Mouse (Mus musculus) gastrocnemius, postnatal 14 days (tissue): ENCODE results near the gene Spryd3. TPM values are rescaled to one million over a fixed set of nuclear protein-coding genes. Genes with fewer than 3 reads are reported as not detected.
"Not testable (repeated sequence)": the region's sequence is repeated elsewhere in the genome, so short reads cannot be mapped to it uniquely, and the experiment has no call there.

ENCODE experiments used
- DNase-seq: peaks from one replicate; pipeline ENCODE4 v3.0.0; 2021; ENCODE audit warnings: mixed read lengths
- intact Hi-C: fragments of 180-260 bp; cut with DNase I; formaldehyde crosslinking; loops from one replicate; pipeline ENCODE4 v1.15.1; 2025; ENCODE audit warnings: low total_unique reads
- long read RNA-seq, 2 experiments: library from polyadenylated mRNA; stranded (forward); transcript quantifications; one replicate each; pipeline ENCODE4 v2.0.0; 2021
- total RNA-seq, 2 experiments: library from RNA; stranded (reverse); gene quantifications; 2 replicates each; pipeline ENCODE4 v1.2.3; 2021

Spryd3 gene
- total RNA-seq: 10 to 100 TPM; 10.0 to 12.0 TPM
- long read RNA-seq, experiment 1, transcript Spryd3-203 (11 exons, 2,456 nt): major isoform, 11 of 12 reads
- long read RNA-seq, experiment 1, partial matches to known transcripts: 1 of 12 reads
- long read RNA-seq, experiment 1, other reads (novel, unspliced or antisense): 0 of 12 reads
- long read RNA-seq, experiment 2, partial matches to known transcripts: 0 of 5 reads
- long read RNA-seq, experiment 2, other reads (novel, unspliced or antisense): 1 of 5 reads

- intact Hi-C loops: no loop called here
- peak; percentile 95 for DNase-seq
These were observed at the start of gene Spryd3 for GRCm38 (mm10) chr15:102136129-102136758. Gene Spryd3 (minus strand): TSS chr15:102136234.

- no peak for DNase-seq
- intact Hi-C loops: loop anchor here (2.0 kb wide), 1 partner anchor 40 kb away; no protein-coding TSS in a partner anchor
These were observed 47.0 kb upstream of the Spryd3 start for GRCm38 (mm10) chr15:102183076-102183475.

GRCm38 (mm10) chr15:102179924-102180323 is 43.9 kb upstream of the Spryd3 start:
- DNase-seq: no peak
- intact Hi-C loops: no loop called here

- no peak for DNase-seq
- intact Hi-C loops: no loop called here
These were observed 43.1 kb upstream of the Spryd3 start for GRCm38 (mm10) chr15:102179106-102179505.

- intact Hi-C loops: no loop called here
- peak; percentile 69 for DNase-seq
These were observed 42.2 kb upstream of the Spryd3 start for GRCm38 (mm10) chr15:102178279-102178678.

GRCm38 (mm10) chr15:102177417-102177816 is 41.4 kb upstream of the Spryd3 start:
- no peak for DNase-seq
- intact Hi-C loops: no loop called here

GRCm38 (mm10) chr15:102176571-102177316 is 40.7 kb upstream of the Spryd3 start:
- intact Hi-C loops: no loop called here
- no peak for DNase-seq

GRCm38 (mm10) chr15:102175736-102176319 is 39.8 kb upstream of the Spryd3 start:
- intact Hi-C loops: no loop called here
- DNase-seq: no peak

- intact Hi-C loops: no loop called here
- no peak for DNase-seq
These were observed 37.5 kb upstream of the Spryd3 start for GRCm38 (mm10) chr15:102173581-102173980.

GRCm38 (mm10) chr15:102169064-102169463 is 33.0 kb upstream of the Spryd3 start:
- DNase-seq: no peak
- intact Hi-C loops: no loop called here

- intact Hi-C loops: no loop called here
- DNase-seq: no peak
These were observed 31.6 kb upstream of the Spryd3 start for GRCm38 (mm10) chr15:102167620-102168021.

- no peak for DNase-seq
- intact Hi-C loops: no loop called here
These were observed 29.6 kb upstream of the Spryd3 start for GRCm38 (mm10) chr15:102165468-102166100.

GRCm38 (mm10) chr15:102163900-102164693 is 28.1 kb upstream of the Spryd3 start:
- intact Hi-C loops: no loop called here

GRCm38 (mm10) chr15:102160415-102161060 is 24.5 kb upstream of the Spryd3 start:
- intact Hi-C loops: no loop called here
- no peak for DNase-seq

More at GRCm38 (mm10) chr15:102163900-102164693, 28.1 kb upstream of the Spryd3 start:
- DNase-seq: no peak

- intact Hi-C loops: no loop called here
These were observed 20.8 kb upstream of the Spryd3 start for GRCm38 (mm10) chr15:102156836-102157235.

GRCm38 (mm10) chr15:102155006-102155405 is 19.0 kb upstream of the Spryd3 start:
- intact Hi-C loops, DNase-seq: not testable (repeated sequence)

More at GRCm38 (mm10) chr15:102156836-102157235, 20.8 kb upstream of the Spryd3 start:
- no peak for DNase-seq

GRCm38 (mm10) chr15:102152646-102153045 is 16.6 kb upstream of the Spryd3 start:
- intact Hi-C loops: no loop called here
- no peak for DNase-seq
